Mouse (Mus musculus): ENCODE results near the gene Car3. TPM values are rescaled to one million over a fixed set of nuclear protein-coding genes. Genes with fewer than 3 reads are reported as not detected.
"Not testable (repeated sequence)": the region's sequence is repeated elsewhere in the genome, so short reads cannot be mapped to it uniquely, and the experiment has no call there.

Car3 gene
- under 1 TPM; 0.33 to 0.45 TPM for total RNA-seq (2021)

DNA sequence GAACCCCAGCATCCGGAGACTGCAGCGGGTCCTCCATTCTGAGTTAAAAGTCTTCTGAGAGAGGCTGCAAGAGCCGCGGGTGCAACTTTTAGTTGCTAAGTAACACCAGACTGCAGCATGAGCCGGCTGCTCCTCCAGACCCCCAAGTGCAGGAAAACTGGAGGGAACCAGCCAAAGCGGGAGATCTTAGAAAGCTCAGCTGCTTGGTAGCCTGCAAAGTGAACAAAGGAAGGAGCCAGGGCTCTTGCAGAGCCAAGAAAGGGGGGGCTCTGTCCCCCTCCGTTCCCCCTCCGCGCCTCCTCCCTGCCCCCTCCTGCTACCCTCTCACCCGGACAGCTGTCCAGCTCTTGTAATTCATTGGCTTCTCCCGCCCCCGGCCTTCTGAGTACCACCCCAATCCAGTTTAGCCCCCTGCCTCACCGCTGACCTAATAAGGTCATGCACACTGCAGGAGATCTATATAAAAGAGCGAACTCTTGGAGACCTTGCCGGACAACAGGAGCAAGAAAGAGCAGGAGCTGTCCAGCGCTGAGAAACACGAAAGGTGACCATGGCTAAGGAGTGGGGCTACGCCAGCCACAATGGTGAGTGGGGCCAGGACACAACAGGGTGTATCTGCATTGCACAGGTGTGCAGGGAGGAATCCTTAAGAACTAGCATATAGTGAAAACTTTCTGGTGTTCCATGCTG, at the start of gene Car3:
TSS of gene Car3 (plus strand) at position 491 of the 690 bp plus-strand sequence.
- peak in 1 of 2 experiments; percentile 9 for DNase-seq

- not testable (repeated sequence) for DNase-seq
Observed at GRCm38 (mm10) chr3:14815396-14815795, 47.9 kb upstream of the Car3 start.

DNA sequence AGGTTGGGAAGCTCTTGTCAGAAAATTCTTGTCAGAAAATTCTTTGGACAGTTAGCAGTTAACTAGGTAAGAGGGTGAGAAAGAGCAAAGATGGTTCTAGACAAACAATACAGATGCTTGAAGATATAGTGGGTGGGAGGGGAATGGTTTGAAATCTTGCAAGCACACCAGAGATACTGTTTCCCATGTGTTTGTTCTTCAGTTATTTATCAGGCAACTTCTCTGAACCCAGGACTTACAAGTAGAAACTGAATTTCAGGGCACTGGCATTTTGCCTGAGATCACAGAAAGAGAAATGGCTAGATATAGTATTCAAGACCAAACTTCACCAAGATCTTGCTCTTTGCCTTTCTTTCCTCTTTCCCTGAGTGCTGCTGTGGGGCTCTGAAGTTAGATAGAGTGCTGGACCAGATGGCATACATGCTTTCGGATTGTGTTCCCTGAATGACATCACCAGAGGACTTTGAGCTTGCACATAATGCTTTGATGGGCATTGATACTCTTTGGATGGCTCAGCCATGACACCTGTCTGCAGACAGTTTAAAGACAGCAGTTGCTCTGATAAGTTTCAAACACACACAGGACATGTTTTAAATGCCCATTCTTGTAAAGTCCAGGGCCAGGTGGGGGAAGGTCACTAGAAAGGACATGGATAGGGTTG, 43.3 kb upstream of the Car3 start:
- DNase-seq = no peak

DNA sequence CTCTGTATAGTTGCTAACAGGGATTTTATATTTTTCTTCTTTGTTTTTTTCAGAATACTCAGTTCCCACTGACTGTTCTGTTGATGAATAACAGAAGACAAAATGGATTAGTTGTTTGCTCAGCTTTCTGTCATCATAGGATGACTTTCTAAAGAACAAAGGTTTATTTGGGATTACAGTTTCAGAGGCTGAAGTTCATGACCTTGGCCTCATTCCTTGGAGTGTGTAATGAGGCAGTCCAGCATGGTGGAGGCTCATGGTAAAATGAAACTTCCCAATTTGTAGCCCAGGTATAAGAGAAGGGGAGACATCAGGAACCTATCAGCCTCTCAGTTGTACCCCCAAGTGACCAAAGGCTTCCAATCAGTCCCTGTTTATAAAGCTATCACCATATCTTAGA, 34.4 kb upstream of the Car3 start:
- DNase-seq = no peak

DNA sequence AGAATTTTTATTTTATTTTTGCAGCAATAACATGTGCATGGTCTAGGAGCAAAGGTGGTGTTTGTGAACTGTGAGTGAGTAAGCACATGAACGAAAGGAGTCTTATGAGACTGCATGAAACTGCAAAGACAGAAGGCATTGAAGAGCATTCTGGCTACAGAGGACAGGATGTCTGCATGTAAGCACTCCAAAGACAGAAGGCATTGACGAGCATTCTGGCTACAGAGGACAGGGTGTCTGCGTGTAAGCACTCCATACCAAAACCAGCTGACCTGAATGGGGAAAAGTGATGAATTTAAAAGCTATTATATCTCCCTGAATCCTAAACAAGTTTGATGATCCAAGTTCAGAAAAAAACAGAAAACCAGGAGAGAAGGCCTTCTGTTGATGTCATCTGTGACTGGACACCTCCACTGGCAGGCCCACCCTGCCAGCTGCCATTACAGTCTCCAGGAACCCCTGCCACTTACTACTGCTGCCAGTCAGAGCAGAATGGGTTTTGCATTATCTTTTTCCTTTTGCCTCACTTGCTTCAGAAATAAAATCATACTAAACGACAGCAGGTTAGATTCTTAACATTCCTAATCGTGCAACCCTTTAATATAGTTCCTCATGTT, 32.0 kb upstream of the Car3 start:
- DNase-seq = no peak

DNA sequence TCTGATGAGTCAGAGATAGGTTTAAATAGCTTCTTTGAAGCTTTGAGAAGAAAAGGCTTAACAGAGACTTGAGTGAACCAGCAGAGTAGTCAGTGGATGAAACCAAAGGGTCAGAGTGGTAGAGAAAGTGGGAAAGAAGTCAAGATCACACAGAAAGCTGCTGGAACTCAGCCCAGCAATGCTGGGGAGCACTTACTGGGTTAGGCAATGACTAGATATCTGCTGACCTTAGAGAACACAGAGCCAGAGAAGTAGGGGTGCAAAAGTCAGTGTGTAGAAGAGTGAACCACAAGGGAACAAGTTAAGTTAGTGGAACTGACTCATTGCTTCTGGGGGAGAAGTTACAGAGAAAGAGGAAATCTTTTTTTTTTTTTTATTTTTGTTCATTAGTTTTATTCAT, 30.5 kb upstream of the Car3 start:
- DNase-seq = no peak

- no peak for DNase-seq
Observed at GRCm38 (mm10) chr3:14838936-14839335, 24.4 kb upstream of the Car3 start.

GRCm38 (mm10) chr3:14839466-14840118, 23.7 kb upstream of the Car3 start:
- DNase-seq = no peak

DNA sequence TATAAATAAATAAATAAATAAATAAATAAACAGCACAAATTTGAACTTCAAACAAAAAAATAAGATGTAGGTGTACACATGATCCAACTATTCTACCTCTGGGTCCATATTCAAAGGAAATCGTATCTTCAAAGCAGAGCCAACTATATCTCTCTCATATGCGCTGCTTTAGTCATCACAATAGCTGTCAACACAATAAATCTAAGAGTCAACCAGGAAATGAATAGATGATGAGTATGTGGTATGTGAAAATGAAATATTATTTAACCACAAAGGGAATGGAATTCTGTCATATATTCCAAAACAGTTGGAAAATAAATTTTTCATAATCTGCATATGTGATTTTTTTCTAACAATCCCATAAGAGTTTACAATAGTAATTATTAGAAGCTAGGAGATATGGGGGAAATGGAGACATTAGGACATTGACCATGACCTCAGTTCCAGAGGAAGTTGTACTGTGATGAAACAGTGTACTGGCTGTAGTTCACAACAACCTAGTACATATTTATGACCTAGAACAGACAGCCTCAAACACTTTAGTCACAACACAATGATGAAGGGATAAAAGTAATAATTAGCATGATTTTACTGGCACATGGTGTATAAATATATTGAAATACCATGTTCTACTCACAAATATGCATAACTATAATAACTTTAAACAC, 14.6 kb upstream of the Car3 start:
- DNase-seq = no peak

DNA sequence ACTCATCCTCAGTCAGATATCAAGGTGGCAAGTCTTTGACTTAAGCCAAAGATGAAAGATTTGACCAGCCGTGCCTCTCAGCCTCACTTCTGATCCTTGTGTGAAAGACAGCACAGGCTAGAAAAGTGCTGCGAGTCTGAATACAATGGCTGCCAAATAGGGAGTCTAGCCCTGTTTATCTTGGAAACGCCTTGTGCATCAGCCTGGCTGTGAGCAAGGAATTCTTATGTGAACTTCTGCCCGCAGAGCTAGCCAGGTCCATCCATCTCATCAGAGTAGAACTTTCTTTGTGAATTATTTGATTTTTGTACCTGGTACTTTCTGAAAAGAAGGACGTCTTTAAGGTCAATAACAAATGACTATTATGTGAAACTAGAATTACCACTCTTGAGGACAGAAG, 9.3 kb upstream of the Car3 start:
- no peak for DNase-seq

DNA sequence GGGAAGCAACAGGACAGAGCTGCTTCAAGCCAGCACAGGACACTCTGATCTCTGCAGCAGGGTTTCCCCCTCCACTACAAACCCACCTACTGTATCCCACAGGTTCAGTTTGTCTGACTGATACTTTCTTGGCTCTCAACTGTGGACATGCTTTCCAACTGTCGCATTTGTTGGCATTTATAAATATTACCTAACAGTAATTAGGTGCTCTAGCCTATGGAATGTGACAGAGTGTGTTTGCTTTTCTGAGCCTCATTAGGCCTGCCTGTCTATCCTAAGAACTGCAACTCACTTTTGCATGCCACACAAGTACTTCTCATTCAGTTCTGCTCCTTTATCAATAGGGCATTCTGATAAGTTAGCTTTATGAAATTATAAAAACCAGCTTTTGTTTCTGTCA, 8.9 kb upstream of the Car3 start:
- no peak for DNase-seq

DNA sequence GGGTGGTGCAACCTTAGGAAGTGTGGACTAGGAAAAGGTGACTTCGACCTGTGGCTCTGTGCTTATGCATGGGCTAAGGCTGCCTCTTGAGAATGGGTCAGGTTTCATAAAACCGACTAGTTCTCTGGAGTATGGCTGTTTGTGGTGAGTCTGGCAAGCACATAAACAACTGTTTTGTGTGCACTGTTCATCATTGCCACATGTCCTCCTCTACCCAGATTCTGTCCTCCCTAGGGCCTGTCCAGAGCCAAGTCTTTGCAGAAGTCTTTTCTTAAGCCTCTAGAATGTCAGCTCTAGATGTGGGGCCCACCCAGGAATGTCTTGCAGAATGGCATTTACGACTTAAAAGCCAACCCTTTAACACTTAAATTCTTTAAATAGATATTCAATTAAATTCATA, 5.4 kb upstream of the Car3 start:
- DNase-seq = no peak

GRCm38 (mm10) chr3:14860291-14860690, 3.0 kb upstream of the Car3 start:
- DNase-seq = no peak

DNA sequence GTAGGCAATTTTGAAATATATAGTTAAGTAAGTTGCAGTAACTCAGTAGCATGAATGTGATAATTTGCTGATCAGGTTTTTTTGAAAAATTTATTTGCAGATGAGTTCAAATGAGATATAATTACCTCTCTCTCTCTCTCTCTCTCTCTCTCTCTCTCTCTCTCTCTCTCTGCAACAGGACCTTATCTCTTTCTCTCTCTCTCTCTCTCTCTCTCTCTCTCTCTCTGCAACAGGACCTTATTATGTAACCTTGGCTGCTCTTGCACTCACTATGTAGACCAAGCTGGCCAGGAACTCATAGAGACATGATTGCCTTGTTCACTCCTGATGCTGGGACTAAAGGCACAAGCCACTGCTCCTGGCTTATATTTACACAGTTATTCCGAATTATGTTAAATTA, 2.1 kb upstream of the Car3 start:
- DNase-seq = no peak

DNA sequence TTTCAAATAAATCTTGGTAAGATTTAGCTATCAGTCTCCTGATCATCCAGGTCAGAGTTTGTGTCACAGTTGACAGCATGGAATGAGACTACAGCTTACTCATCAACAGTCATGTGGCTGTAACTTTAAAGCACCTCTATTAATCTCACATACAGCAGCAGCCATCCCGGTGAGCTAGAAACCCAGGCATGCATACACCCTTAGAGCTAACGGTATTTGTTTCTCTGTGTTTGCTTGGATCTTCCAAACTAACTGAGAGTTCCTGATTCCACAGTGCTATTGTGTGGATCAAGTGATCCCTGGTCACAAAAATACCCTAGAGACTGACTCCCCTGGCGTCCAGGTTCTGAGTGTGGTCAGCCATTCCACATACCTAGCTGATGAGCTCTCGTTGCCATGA, 1.5 kb upstream of the Car3 start:
- no peak for DNase-seq

DNA sequence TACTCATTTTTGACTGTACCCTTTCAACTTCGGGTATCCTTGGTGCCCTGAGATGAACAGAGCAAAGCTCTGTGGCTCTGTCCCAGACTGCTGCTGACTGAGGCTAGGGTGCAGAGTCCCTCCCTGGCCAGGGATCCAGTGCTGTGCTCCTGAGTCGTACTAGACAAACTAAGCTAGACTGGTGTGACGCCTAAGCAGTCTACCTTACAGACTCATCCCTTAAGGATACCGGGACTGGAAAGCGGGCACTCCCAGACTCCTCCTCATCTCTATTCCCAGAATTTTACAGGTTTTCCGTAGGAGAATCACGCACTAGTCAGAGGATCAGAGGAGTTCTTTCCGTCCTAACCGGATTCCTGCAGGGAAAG, 674 bp upstream of the Car3 start:
- no peak for DNase-seq

DNA sequence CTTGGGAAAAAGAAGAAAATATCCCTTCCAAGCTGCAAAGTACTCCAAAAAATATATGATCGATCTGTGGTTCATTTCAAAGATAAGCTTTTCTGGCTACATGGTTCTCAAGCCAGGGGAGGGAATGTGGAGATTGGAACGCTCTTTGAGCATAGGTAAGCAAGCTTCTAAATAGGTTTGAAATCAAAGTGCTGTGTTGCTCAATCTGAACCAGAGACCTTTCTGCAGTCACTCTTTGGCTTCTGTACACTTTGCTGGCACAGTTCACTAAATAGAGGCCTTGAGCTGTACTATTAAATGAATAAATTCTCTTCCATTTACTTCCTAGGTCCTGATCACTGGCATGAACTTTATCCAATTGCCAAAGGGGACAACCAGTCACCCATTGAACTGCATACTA, 610 bp downstream of the Car3 start:
- no peak for DNase-seq

DNA sequence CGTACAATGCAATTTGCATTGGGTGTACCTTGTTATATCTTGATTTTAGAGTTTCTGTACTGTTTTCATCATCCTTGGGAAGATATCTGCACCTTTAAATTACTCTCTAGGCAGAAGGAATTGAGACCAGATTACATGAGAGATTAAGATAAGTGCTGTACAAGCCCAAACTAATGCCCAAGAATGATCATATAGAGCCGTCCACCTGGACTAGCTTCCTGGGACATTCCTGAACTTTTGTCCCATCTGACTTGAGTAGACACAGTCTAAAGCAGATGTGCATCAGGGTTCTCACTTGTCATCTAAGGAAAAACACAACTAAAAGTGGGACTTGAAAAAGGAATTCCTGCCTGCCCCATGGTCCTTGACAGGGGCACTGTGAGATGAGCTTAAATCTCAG, 2.6 kb downstream of the Car3 start:
- no peak for DNase-seq

GRCm38 (mm10) chr3:14869779-14870178, 6.5 kb downstream of the Car3 start:
- peak; percentile 30 to 51 for DNase-seq

DNA sequence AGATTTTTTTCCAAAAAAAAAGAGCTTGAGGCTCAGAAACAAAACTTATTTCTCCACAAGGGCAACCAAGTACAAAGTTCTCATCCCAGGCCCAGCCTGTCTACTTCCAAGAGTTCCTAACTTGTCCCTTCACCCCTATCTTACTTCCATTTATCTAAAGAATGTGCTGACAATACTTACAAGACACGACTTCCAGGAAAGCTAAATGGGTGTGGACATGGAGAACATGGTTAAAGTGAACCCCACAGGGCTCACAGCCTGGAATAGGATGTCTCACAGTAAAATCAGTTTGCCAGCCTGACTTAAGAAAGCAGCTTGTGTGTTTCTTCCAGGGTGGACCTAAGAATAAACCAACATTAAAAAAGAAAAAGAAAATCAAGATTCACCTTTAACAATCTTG, 7.2 kb downstream of the Car3 start:
- DNase-seq = no peak

- no peak for DNase-seq
Observed at GRCm38 (mm10) chr3:14871386-14871785, 8.1 kb downstream of the Car3 start.

- DNase-seq = no peak
Observed at GRCm38 (mm10) chr3:14874402-14875040, 11.2 kb downstream of the Car3 start.

Data from layer of hippocampus, postnatal 36 days (tissue).